Mouse (Mus musculus) embryonic facial prominence, embryonic 14.5 days (tissue): ENCODE data around the gene Mkks. TPM values are rescaled to one million over a fixed set of nuclear protein-coding genes. Genes with fewer than 3 reads are reported as not detected.
A peak's percentile ranks its signal among the peaks of the same experiment; 100 is the strongest.

Experiments used
- ATAC-seq: fragments of 200-750 bp; cut with Nextera tagmentation; 2 replicates; pipeline ENCODE4 v1.8.0; 2017; ENCODE audit warnings: low read depth, moderate number of reproducible peaks, moderate TSS enrichment
- DNase-seq: peaks from one replicate; pipeline ENCODE4 v3.0.0-alpha.2; 2015; ENCODE audit warnings: low spot score
- H3K27ac ChIP-seq: fragments of 300-500 bp; sonication (generic); replicated peaks from 2 replicates; pipeline ENCODE4 v1.5.1; 2014; ENCODE audit warnings: low read depth, mild to moderate bottlenecking, low read length, moderate library complexity
- H3K27me3 ChIP-seq: fragments of 300-500 bp; sonication (generic); replicated peaks from 2 replicates; pipeline ENCODE4 v1.6.1; 2014; ENCODE audit warnings: low read length; ENCODE audit not compliant: control insufficient read depth, insufficient read depth
- H3K36me3 ChIP-seq: fragments of 300-500 bp; sonication (generic); 2 replicates; pipeline ENCODE4 v1.6.1; 2014; ENCODE audit warnings: low read length, mixed read lengths; ENCODE audit not compliant: control insufficient read depth, insufficient read depth
- H3K4me1 ChIP-seq: fragments of 300-500 bp; sonication (generic); 2 replicates; pipeline ENCODE4 v1.6.1; 2014; ENCODE audit warnings: antibody characterized with exemption, low read length; ENCODE audit not compliant: control insufficient read depth, insufficient read depth
- H3K4me2 ChIP-seq: fragments of 300-500 bp; sonication (generic); 2 replicates; pipeline ENCODE4 v1.6.1; 2014; ENCODE audit warnings: low read depth, mild to moderate bottlenecking, low read length, moderate library complexity, mixed read lengths
- H3K4me3 ChIP-seq: fragments of 300-500 bp; sonication (generic); 2 replicates; pipeline ENCODE4 v1.5.1; 2014; ENCODE audit warnings: low read depth, mild to moderate bottlenecking, low read length
- H3K9ac ChIP-seq: fragments of 300-500 bp; sonication (generic); 2 replicates; pipeline ENCODE4 v1.6.1; 2014; ENCODE audit warnings: low read depth, mild to moderate bottlenecking, low read length, moderate library complexity, mixed read lengths
- H3K9me3 ChIP-seq: fragments of 300-500 bp; sonication (generic); 2 replicates; pipeline ENCODE4 v1.6.1; 2016; ENCODE audit warnings: low read length; ENCODE audit not compliant: control insufficient read depth
- WGBS: fragments of 180-500 bp; shearing (Covaris S2); extraction: QIAGEN DNeasy Blood & Tissue Kit; methylation state at CpG from one replicate; pipeline ENCODE4 v1.1.7; 2014; 5-methylcytosine and 5-hydroxymethylcytosine counted together
- polyA plus RNA-seq: library from polyadenylated mRNA; unstranded; fragments of >200 nt; fragmentation: Nextera tagmentation; extraction: Ambion mirVana; gene quantifications from 2 replicates; pipeline ENCODE4 v1.2.1, GENCODE M21; 2014

The Mkks gene
- polyA plus RNA-seq, 1 experiment from 2014 or later: 12.3 TPM

GRCm38 (mm10) chr2:136827612-136828011 is 63.6 kb downstream of the Mkks start:
- no peaks in the 10 kb centered on the region for H3K36me3 ChIP-seq
- ATAC-seq: no peak
- H3K4me1 ChIP-seq: no peaks in the 10 kb centered on the region
- no peak overlapping the region for H3K4me3 ChIP-seq
- no peaks in the 10 kb centered on the region for H3K27me3 ChIP-seq
- H3K9ac ChIP-seq: no peak overlapping the region
- no peak overlapping the region for H3K4me2 ChIP-seq
- DNase-seq: peak; percentile 12
- no peaks in the 10 kb centered on the region for H3K9me3 ChIP-seq
- WGBS: 65% methylated on average over 4 of the region's 4 CpGs
- H3K27ac ChIP-seq: no peak overlapping the region

Other genes with a start within 250 kb of the Mkks start
- 10.3 and 10.4 TPM in 2 replicates for gene Snap25, start 177.9 kb downstream of the Mkks start, polyA plus RNA-seq
- 31.6 and 48.3 TPM in 2 replicates for gene AL731706.2, start 5.7 kb downstream of the Mkks start, polyA plus RNA-seq
- 6.1 and 6.9 TPM in 2 replicates for gene Slx4ip, start 171 bp downstream of the Mkks start, polyA plus RNA-seq
- 32.2 and 39.3 TPM in 2 replicates for gene AL731706.1, start within 50 bp of the Mkks start, polyA plus RNA-seq
- gene Jag1, start 225.3 kb upstream of the Mkks start, polyA plus RNA-seq: 25.1 and 27.5 TPM in 2 replicates